Mouse (Mus musculus) urinary bladder, postnatal 4 days (tissue): ENCODE data around the gene Bdh2.

Experiments
- DNase-seq, 2 experiments: peaks; one replicate each; pipeline ENCODE4 v3.0.0; 2021 to 2022; ENCODE audit warnings: low spot score in 2 of 2

The Bdh2 gene

GRCm38 (mm10) chr3:135280669-135281415, at the start of gene Bdh2:
Bdh2 (plus strand) TSS chr3:135281221.
- DNase-seq: peak; percentile 79 to 83

GRCm38 (mm10) chr3:135232058-135232457, 49.0 kb upstream of the Bdh2 start:
- no peak for DNase-seq

- DNase-seq: no peak
These were observed 48.6 kb upstream of the Bdh2 start for GRCm38 (mm10) chr3:135232462-135232861.

GRCm38 (mm10) chr3:135245733-135246132, 35.3 kb upstream of the Bdh2 start:
- DNase-seq: no peak

GRCm38 (mm10) chr3:135246828-135247227, 34.2 kb upstream of the Bdh2 start:
- DNase-seq: no peak

- DNase-seq: no peak
These were observed 31.9 kb upstream of the Bdh2 start for GRCm38 (mm10) chr3:135249104-135249503.

- no peak for DNase-seq
These were observed 29.2 kb upstream of the Bdh2 start for GRCm38 (mm10) chr3:135251825-135252224.

- DNase-seq: no peak
These were observed 26.2 kb upstream of the Bdh2 start for GRCm38 (mm10) chr3:135254784-135255183.

- no peak for DNase-seq
These were observed 22.1 kb upstream of the Bdh2 start for GRCm38 (mm10) chr3:135258919-135259318.

GRCm38 (mm10) chr3:135260233-135260632, 20.8 kb upstream of the Bdh2 start:
- no peak for DNase-seq

- no peak for DNase-seq
These were observed 12.4 kb upstream of the Bdh2 start for GRCm38 (mm10) chr3:135268616-135269015.

GRCm38 (mm10) chr3:135269391-135269990, 11.5 kb upstream of the Bdh2 start:
- no peak for DNase-seq

- DNase-seq: no peak
These were observed 8.4 kb upstream of the Bdh2 start for GRCm38 (mm10) chr3:135272627-135273026.

GRCm38 (mm10) chr3:135273047-135273446, 8.0 kb upstream of the Bdh2 start:
- DNase-seq: no peak

- DNase-seq: no peak
These were observed 861 bp upstream of the Bdh2 start for GRCm38 (mm10) chr3:135280160-135280559.

GRCm38 (mm10) chr3:135281701-135282100, 680 bp downstream of the Bdh2 start:
- DNase-seq: no peak

- no peak for DNase-seq
These were observed 4.2 kb downstream of the Bdh2 start for GRCm38 (mm10) chr3:135285256-135285655.

- no peak for DNase-seq
These were observed 4.8 kb downstream of the Bdh2 start for GRCm38 (mm10) chr3:135285807-135286206.

- DNase-seq: no peak
These were observed 7.2 kb downstream of the Bdh2 start for GRCm38 (mm10) chr3:135288138-135288750.

GRCm38 (mm10) chr3:135289148-135289547, 8.1 kb downstream of the Bdh2 start:
- no peak for DNase-seq

GRCm38 (mm10) chr3:135290249-135290894, 9.4 kb downstream of the Bdh2 start:
- DNase-seq: no peak

GRCm38 (mm10) chr3:135293703-135294102, 12.7 kb downstream of the Bdh2 start:
- DNase-seq: no peak
